Mouse (Mus musculus) testis, postnatal 14 days (tissue): ENCODE data around the gene Samd4b.
A peak's percentile ranks its signal among the peaks of the same experiment; 100 is the strongest.

Source experiments
- DNase-seq: peaks from one replicate; pipeline ENCODE4 v3.0.0; 2021; ENCODE audit warnings: low spot score

The Samd4b gene

DNA sequence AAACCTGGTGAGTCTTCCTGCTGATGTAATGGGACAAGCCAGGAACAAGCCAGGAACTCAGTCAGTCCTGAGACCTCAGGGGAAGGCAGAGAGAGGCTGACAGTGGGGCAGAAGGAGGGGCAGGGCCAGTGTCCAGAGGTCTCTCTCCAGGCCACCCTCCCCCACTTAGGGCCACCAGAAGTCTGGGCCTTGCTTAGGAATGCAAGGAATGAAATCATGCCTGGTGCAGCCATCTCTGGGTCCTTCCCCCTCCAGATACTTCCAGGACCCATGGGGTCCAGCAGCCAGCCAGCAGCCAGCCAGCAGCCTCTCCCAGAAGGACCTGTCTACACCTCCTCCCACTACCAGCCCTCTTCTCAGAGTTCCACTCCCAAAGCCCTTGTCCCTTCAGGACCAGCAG is 10.3 kb downstream of the Samd4b start:
- DNase-seq = no peak

DNA sequence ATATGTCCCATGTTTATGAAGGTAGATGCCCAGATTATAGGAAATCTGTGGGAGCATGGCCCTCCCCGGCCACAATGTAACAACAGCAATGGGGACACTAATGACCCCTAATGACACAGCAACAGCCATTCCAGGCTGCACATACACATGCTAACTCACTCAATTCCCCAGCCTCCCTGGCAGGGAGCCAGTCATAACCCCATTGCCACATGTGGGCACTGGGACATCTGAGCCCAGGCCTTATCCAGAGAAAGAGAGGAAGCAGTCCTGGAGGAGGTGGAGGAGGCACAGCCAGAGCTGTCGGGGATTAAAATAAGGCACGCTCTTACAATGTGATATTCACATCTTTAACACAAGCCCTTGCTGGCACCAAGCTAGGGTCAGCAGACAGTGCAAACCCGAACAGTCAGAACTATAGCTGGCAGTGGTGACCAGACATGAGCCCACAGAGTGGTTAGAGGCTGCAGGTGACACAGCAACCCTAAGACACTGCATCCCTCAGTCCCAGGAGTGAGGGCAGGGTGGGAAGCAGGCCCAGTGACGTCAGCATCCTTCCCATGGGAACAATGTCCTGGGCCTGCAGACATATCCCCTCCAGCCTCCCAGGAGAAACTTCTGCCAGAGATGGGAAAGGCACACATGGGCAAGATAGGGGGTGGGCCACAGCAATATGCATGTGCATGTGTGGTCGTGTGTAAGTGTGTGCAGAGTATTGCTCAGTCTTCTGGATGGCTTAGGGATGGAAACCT is 11.1 kb downstream of the Samd4b start:
- no peak for DNase-seq

DNA sequence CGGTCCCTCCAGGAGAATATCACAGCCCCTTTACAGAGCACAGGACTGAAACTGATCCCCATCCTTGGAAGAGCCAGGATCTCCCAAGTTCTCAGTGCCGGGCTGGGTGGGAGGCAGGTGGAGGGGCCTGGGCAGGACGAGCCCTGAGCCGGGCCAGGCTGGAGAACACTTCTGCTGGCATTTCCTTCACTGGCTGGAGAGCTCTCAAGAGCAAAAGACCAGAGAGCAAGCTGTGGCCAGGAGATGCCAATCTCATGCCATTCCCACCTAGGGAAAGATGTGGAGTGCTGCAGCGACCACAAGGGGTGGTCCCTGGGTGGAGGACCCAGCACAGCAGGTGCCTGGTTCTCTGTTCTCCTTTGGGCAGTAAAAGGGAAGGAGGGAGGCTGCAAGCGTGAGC is 12.9 kb downstream of the Samd4b start:
- no peak for DNase-seq

DNA sequence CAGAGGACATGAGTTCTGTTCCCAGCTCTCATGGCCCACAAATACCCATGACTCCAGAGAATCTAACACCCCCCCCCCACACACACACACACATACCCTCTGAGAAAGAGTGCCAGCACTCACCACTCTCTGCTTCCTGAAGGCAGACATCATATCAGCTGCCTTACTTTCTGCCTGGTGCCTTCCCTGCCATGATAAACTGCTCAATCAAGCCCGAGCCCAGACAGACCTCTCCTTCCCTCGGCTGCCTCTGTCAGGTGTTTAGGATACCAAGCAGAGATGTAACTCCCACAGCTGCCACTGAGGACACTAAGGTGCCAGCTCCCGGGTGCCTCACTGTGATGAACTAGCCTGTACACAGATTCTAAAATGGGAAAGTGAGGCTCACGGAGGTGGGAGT is 13.5 kb downstream of the Samd4b start:
- DNase-seq = no peak

DNA sequence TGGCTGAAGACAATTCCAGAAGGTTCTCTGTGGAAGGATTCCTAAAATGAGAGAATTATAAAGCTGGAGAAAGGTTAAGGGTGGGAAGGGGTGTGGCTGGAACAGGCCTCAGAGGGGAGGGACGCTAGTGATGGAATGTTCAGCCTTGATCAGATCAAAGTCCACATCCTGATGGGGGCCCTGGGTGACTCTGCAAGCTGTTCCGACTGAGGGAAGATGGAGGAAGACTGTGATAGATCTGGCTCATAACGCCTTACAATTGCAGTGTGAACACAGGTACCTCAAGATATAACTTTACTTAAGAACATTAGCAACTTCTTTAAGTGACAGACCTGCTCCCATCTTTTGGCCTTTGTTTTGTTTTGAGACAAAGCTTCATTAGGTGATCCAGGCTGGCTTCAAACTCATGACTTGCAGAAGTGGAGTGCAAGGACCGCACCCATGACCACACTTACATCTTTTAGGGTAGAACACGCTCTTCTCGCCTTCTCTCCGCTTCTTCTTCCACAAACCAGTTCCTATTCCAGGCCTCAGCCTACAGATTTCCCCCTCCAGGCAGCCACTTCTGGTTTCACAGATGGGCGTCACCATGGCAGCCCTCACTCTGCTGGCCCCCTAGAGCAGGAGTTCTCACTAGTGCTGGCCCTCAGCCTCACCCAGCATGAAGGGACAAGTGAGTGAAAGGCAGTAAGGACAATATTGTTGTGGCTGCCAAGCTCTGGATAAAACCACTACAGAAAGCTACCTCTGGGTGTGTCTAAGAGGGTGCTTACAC is 14.2 kb downstream of the Samd4b start:
- DNase-seq = no peak

DNA sequence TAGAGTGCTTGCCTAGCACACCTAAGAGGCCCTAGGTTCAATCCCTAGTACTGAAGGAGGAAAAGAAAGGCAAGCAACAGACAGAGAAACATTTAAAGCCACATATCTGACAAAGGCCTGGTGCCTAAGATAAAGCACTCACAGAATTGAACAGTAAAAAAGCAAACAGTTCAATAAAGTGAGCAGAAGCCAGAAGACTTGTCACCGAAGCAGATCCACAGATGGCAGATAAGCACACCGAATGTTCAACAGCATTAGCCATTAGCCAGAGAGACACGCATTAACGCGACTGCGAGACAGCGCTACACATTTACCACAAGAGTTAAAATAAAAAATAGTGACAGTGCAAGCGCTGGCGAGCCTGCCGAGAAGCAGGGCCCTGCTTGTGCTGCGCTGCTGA is 15.1 kb downstream of the Samd4b start:
- no peak for DNase-seq

DNA sequence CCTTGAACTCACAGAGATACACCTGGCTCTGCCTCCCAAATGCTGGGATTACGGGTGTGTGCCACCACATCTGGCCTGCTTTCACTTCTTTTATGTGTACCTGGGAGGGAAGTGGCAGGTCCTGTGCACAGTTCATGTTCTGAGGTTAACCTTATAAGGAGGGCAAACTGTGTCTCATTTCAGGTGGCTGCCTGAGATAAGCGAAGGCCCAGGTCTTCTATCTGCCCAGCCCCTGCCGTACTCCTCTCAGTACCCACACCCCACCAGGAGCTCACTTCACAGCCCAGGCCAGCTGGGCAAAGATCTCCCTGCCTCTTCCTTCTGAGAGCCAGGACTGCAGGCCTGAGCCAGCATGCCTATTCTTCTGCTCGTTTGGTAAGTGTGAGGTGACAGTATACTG is 16.2 kb downstream of the Samd4b start:
- no peak for DNase-seq

DNA sequence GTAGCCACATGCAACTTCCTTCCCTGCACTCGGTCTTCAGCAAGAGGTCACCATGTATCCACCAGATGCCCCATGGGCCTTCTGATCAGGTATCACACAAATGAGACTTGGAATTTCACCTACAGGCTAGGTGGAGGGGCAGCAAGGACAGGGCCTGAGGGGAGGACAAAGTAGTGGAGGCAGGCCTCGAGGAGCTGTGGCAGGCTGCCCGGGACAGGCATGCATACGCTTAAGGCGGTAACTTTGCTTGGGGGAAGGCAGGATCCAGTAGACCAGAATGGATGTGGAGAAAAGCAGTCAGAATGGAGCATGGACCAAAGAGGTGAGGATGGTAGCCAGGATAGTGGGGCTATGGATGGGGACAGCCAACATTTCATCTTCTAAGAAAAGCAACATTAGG is 18.1 kb downstream of the Samd4b start:
- DNase-seq = no peak

DNA sequence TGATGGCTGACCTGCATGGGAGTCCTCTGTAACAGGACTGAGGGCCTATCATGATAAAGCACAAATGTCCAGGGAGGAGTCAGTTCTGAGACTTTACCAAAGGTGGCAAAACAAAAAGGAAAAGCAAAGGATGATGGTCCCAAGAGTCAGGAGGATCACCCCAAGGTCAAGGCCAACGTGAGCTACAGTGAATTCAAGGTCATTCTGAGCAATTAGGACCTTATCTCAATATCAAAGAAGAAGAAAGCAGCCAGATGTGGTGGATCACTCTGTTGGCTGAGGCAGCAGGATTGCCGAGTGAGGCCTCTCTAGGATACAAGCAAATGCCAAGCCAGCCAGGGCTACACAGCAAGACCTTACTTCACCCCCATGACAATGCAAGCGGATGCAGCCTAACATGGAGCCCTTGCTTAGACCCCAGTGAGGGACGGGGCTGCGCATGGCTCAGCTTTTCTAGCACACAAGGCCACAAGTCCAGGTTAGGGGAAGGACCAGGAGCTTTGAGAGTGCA is 19.3 kb downstream of the Samd4b start:
- no peak for DNase-seq

DNA sequence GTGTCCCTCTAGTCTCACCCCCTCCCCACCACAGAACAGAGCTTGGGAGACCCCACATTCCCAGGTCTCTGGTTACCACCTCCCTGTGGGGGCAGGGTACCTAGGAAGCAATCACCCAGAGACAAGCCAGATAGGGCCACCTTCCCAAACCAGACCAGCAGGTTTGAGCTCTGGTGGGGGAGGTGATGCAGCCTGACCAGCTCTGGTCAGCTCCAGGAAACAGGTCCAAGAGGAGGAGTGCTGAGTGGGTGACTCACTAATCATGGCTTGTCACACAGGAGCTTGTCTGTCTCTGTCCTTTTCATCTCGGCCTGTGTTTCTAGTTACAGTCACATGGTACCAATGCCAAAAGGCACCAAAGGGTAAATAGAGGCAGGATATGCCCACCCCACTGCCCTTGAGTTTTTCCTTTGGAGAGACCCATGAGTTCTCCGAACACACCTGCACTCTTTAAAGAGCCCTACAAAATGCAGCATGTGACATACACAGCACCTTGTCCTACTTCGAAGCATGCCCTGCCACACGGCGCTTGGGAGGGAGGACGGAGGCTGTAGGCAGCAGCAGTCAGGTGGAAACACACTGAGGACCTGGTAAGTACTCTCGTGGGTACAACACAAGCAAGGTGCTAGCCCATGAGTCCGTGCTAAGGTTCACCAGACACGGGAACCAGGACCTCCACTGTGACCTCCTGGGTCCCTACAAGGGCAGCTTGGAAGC is 20.0 kb downstream of the Samd4b start:
- peak; percentile 32 for DNase-seq

DNA sequence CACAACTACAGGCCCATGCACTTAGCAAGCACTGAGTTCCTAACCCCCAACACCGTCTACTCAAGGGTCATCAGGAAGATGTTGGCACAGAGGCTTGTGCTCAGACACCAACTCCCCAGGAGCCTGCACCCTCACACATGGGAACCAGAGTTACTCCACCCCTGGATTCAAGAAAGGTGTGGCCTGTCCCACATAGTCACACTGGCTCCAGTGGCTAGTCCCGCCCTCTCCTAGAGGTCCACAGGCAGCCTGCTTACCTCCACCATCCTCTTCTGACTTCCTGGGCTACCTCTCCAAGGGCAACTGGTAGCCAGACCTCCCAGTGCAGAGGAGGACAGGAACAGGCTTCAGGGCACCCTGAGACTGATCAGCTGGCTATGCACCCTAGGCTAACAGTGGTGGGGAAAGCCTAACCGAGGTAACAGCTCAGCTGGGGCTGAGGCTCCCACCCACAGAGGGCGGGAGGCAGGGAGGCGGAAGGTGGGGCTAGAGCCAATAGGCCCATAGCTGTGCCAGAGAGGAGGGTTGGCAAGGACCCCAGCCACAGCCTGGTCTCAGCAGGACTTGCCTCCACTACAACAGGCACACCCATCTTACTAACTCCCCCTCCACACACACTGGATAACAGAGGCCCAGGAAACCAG is 21.6 kb downstream of the Samd4b start:
- DNase-seq = peak; percentile 67

DNA sequence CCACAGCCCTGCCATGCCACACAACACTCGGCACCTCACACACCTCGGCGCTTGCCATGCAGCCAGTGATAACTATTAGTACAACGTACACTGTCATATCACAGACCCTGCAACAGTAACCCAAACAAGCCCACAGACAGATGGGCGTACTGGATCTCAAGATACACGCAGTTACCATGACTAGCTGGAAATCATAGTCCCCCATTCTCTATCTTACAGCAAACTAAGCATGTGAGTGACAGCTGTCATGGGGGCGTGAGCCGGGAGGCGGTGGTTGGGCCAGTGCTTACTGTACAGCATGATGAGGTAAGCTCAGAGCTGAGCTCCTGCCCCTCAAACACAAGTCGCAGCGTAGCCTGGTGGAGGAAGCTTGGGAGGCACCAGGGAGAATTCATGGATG is 22.3 kb downstream of the Samd4b start:
- no peak for DNase-seq

DNA sequence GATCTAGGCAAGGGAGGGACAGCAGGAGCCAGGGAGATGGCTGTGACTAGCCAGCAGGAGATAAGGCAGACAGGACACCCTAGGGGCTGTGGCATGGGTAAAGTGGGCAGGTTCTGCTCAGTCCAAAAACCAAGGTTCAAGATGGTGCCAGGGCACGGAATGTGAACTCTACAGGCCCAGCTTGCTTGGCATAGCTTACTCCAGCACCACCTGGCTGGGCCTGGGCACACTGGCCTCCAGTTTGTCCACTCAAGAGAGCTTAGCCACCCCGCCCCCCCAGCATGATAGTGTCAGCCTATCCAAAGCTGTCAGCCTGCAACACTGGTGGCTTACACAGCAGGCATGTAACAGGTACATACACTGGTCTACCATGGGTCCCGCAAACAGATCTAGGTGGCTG is 24.7 kb downstream of the Samd4b start:
- no peak for DNase-seq

DNA sequence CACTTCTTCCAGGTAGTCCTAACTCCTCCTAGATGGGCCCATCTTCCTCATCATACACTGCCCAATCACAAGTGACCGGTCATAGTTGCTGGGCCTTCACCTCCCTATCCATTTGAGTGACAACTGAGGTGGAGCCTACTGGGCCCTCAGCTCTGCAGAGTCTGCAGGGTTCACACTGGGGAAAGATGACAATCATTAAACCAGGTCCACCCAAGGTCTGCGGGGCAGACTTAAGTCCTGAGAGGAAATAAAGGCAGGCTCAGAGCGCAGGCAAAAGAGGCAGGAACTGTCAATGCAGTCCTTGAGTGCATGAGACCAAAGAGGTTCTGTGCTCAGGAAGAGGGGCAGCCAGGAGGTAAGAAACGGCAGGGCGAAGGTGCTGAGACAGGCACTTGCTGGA is 25.3 kb downstream of the Samd4b start:
- DNase-seq = no peak

DNA sequence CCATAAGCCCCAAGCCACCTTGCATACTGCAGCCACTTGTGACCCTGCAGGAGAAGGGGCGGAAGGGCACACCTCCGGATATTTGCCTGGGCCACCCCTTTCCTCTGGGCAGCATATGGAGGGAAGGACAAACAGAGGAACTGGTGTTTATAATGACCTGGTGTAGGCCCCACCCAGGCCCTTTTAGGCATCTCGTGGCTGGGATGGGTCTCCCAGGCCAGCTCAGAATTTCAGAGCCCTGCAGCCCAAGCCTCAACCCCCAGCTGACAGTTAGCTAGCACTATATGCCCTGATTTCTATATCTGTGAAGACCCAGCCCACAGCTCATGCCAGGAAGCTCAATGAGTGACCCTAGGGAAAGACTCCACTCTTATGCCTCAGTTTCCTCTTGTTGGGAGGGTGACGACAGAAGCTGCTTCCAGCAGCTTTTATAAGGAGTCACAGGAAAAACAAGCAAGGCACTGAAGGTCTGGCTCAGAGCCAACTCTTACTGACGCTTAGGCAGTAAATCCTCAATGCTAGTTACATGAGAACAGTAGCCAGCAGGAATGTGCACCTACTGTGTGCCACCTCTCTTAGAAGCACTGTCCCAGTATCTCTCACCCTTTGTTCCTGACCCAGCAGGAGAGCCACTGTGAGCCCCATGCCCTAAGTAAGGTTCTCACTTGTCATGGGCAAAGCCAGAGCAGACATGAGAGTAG is 26.8 kb downstream of the Samd4b start:
- no peak for DNase-seq

DNA sequence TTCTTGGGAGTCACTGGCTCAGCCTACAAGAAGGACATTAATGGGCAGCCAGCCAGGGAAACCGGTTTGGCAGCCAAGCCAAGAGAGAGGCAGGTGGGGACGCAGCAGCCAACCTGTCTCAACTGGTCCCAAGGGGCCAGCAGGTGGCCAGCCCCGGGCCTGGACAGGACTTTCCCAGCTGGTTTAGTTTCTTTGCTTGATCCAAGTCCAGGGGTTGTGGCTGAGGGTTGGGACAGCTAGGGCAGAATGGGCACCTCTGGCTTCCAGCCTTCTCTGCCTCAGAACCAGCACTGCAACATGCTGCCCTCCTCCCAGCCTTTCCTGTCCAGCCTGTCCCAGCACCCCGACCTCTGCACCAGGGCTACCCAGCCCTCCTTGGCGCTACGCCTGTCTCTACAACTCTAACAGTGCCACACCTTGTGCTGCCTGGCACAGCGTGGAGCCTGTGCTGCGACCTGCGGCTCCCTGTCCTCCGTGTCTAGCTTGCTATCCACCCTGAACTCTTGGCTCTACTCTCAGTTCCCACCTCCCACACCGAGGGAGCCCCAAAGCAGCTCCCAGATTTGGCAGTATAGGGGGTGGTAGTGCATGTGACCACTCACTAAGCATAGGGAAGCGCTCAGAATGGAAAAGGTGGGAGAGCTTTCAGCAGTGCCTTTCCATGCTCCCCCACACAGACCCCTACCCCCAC is 27.5 kb downstream of the Samd4b start:
- DNase-seq = peak; percentile 57

DNA sequence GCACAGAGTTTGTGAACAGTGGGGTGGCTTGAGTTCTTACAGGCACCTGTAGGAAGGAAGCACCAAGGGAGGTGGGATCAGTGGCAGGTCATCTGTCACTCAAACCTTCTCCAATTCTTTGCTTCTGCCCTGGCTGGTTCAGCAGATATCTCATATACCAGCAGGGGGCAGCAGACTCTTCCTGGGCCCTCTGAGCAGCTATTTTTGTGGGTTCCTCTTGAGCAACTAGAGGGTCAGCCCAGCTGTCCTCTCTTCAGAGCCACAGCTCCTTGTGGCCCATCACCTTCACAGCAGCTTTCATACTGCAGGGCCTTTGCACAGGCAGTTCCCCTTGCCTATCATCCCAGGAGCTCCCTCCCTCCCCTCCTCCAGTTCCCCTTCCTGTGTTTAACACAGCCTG is 29.7 kb downstream of the Samd4b start:
- no peak for DNase-seq

DNA sequence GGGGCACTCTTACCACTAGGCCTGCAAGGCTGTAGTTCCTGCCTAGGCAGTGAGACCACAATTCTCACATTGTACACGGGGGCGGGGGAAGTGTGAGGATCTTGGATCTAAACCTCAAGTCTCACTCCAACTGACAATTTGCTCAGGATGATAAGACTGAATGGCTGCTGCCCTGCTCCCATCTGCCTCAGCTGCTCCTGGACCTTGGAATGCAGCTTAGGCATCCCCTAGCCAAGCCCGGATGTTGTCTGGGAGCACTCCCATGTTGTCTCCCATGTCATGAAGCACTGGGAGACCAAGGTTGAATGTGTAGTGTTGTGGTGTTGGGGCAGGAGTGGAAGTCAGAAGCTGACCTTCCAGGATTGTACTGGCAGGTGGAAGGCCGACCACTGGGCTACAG is 30.4 kb downstream of the Samd4b start:
- DNase-seq = no peak

DNA sequence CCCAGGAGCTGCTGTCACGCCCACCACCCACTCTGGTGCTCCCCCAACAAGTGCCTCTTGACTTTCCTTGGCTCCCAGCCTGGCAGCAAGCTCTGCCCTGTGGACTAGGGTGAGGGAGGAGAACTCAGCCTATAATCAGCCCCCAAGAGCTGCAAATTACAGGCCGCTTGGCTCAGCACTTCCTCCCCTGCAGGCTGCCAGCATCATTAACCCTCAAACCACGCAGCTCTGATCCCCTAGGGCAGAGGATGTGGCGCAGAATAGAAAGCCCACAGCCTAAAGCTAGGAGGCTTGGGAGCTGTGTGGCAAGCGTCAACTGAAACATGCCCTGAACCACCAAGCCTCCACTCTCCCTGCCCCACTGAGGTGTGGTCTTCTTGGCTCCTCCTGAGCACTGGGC is 32.5 kb downstream of the Samd4b start:
- DNase-seq = no peak

DNA sequence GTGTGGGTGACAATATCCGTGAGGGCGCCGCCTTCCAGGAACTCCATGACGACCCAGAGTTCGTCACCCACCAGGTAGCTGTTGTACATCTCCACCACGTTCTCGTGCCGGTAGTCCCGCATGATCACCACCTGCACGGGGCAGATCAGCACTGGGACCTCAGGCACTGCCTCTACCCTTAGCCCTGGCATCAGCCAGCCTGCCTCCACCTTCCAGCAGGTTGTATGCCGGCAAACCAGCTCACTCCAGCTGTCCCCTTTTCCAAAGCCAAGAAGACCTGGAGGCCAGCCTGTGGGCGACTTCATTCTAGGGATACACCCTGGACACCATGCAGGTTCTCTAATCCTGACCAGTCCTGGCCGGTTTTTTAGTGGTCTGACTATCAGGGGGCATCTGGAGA is 35.0 kb downstream of the Samd4b start:
- no peak for DNase-seq

DNA sequence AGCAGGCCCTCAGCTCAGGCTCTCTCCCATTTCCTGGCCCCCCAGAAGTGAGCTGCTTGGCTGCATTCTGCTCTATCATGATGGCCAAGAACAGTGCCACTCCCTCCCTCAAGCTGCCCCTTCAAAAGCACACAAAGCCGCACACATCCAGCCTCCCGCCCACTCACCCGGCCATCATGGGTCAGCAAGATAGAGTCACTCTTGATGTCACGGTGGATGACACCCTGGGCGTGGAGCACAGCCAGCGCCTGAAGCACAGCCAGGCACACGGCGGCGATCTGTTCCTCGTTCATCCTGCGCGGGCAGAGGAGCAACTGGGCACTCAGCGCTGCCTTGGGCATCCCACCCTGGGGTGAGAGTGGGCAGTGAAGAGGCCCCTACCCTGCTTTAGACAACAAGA is 35.6 kb downstream of the Samd4b start:
- no peak for DNase-seq
